In the genomic region with DNA sequence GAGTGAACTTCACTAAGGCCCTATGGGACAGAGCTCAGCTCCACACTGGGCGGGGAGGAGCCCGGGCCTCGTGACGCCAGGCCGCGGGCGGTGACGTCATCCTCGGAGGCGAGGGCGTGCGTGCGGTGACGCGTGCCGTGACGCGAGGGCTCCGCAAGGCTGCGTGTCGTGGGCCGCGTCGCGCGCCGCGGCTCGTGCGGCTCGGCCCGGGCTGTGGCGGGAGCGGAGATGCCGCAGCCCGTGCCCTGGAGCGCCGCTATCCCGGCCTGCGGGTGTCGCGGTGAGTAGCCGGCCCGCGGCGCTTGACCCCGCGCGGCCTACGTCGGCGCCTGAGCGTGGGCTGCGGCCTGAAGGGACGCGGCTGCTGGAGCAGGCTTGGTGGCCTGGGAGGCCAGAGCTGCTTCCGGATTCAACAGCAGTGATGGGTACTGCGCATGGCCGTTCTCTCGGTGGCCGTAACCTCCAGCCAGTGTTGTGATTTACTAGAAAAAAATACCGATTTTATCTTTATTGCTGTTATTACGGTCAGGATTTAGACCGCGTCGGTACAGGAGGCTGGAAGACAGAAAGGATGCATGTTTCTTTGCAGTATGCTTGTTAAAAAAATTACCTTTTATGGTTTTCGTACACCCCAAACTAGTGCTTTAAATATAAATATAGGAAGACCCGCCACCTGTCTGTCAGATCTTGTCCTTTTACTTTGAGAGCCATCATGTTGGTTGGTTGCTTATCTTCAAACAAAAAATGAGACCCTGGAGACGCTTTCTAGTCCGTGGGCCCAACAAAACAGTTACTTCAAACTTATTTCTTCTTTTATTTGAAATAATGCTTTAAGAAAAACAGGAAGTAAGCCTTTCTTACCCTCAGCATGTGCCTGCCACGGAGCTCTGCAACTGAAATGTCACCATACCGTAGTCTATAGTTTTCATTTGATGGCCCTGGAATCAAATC, we compare ENCODE assay signal across 8 mouse cellular contexts. TPM values are rescaled to one million over a fixed set of nuclear protein-coding genes. Genes with fewer than 3 reads are reported as not detected.
A peak's percentile ranks its signal among the peaks of the same experiment; 100 is the strongest.
DNase-seq lines count a peak whose midpoint lies in the region; ATAC-seq lines count a peak whose summit lies in the region.

A gene (minus strand): TSS at position 402 of the 951 bp plus-strand sequence.

- peaks cover 13% of the 10 kb centered on the region for H3K4me1 ChIP-seq in forebrain, embryonic 13.5 days
- H3K4me1 ChIP-seq in liver, embryonic 15.5 days (replicated peaks), result 0 out of 2 replicates have a peak, but pooled peaks cover 4% of the 10 kb centered on the region
- peaks cover 4% of the 10 kb centered on the region; the same call in 1 of the 2 replicates for H3K4me1 ChIP-seq in neural tube, embryonic 11.5 days (ENCODE audit: control insufficient read depth, insufficient read depth, low read length)
- H3K4me1 ChIP-seq in stomach, embryonic 16.5 days (ENCODE audit: control insufficient read depth, insufficient read depth, low read length), result peaks cover 5% of the 10 kb centered on the region; the same call in 1 of the 2 replicates

- H3K4me2 ChIP-seq in forebrain, embryonic 13.5 days, result peak within 1 kb of the TSS; percentile 68
- peak within 1 kb of the TSS; percentile 71 for H3K4me2 ChIP-seq in liver, embryonic 15.5 days
- peak within 1 kb of the TSS; percentile 51 for H3K4me2 ChIP-seq in neural tube, embryonic 11.5 days (ENCODE audit: low read depth)
- H3K4me2 ChIP-seq in stomach, embryonic 16.5 days (ENCODE audit: low read depth, low read length), result peak within 1 kb of the TSS; percentile 66

- intact Hi-C loops in heart, postnatal 10 days (cut with DNase I), result no loop called here

- no peaks in the 10 kb centered on the region for H3K27me3 ChIP-seq in forebrain, embryonic 13.5 days
- peaks cover 30% of the 10 kb centered on the region for H3K27me3 ChIP-seq in liver, embryonic 15.5 days
- H3K27me3 ChIP-seq in neural tube, embryonic 11.5 days (ENCODE audit: control insufficient read depth, insufficient read depth, low read length), result no peaks in the 10 kb centered on the region
- no peaks in the 10 kb centered on the region for H3K27me3 ChIP-seq in stomach, embryonic 16.5 days (ENCODE audit: control insufficient read depth, insufficient read depth, low read length)

- DNase-seq in CD8-positive naive resting alpha-beta T cell, adult 2 months (ENCODE audit: low read depth in 2 of 2, low spot score in 2 of 2), result peak; percentile 91 to 92
- DNase-seq in c-Kit-positive CD71-negative TER-119-negative erythroid progenitor cells, embryonic 14.5 days (ENCODE audit: low read depth), result peak; percentile 63
- DNase-seq in heart, postnatal 10 days, result peak; percentile 91 to 93
- DNase-seq in kidney, postnatal 4 days, result peak; percentile 91 to 95
- DNase-seq in neural tube, embryonic 11.5 days (ENCODE audit: low spot score), result peak; percentile 91

- no peaks in the 10 kb centered on the region for H3K9me3 ChIP-seq in forebrain, embryonic 13.5 days (replicated peaks)
- no peaks in the 10 kb centered on the region for H3K9me3 ChIP-seq in liver, embryonic 15.5 days (replicated peaks)
- no peaks in the 10 kb centered on the region for H3K9me3 ChIP-seq in neural tube, embryonic 11.5 days (ENCODE audit: control insufficient read depth, low read length)
- no peaks in the 10 kb centered on the region for H3K9me3 ChIP-seq in stomach, embryonic 16.5 days (replicated peaks; ENCODE audit: control insufficient read depth, low read length)

- WGBS in forebrain, embryonic 13.5 days, result 5% methylated on average over 64 of the region's 72 CpGs
- WGBS in liver, embryonic 15.5 days (ENCODE audit: insufficient replicate concordance), result 2% methylated on average over 72 of the region's 72 CpGs
- WGBS in neural tube, embryonic 11.5 days, result 5% methylated on average over 72 of the region's 72 CpGs
- 2% methylated on average over 72 of the region's 72 CpGs for WGBS in stomach, embryonic 16.5 days

- peak within 1 kb of the TSS; percentile 83 for H3K27ac ChIP-seq in forebrain, embryonic 13.5 days
- H3K27ac ChIP-seq in liver, embryonic 15.5 days (replicated peaks), result peak within 1 kb of the TSS; percentile 61; the same call in 1 of the 2 replicates
- H3K27ac ChIP-seq in neural tube, embryonic 11.5 days (ENCODE audit: low read depth, low read length), result peak within 1 kb of the TSS; percentile 80
- peak within 1 kb of the TSS; percentile 90 for H3K27ac ChIP-seq in stomach, embryonic 16.5 days (ENCODE audit: low read length)

- H3K36me3 ChIP-seq in forebrain, embryonic 13.5 days (ENCODE audit: poor library complexity, severe bottlenecking), result 0 out of 2 replicates have a peak, but pooled peaks cover 9% of the 10 kb centered on the region
- no peaks in the 10 kb centered on the region for H3K36me3 ChIP-seq in liver, embryonic 15.5 days (replicated peaks)
- H3K36me3 ChIP-seq in neural tube, embryonic 11.5 days (ENCODE audit: control insufficient read depth, insufficient read depth, low read length), result no peaks in the 10 kb centered on the region
- peaks cover 3% of the 10 kb centered on the region; the same call in 1 of the 2 replicates for H3K36me3 ChIP-seq in stomach, embryonic 16.5 days (ENCODE audit: control insufficient read depth, insufficient read depth, low read length)

- peak; percentile 98 for ATAC-seq in forebrain, embryonic 13.5 days
- ATAC-seq in liver, embryonic 15.5 days (ENCODE audit: insufficient read depth), result peak; percentile 87
- peak; percentile 98 for ATAC-seq in neural tube, embryonic 11.5 days (ENCODE audit: insufficient read depth, low FRiP score, low TSS enrichment)
- peak; percentile 95 for ATAC-seq in stomach, embryonic 16.5 days (ENCODE audit: insufficient read depth, low FRiP score)

- peak within 1 kb of the TSS; percentile 70 for H3K4me3 ChIP-seq in forebrain, embryonic 13.5 days
- H3K4me3 ChIP-seq in liver, embryonic 15.5 days (replicated peaks), result peak within 1 kb of the TSS; percentile 62
- H3K4me3 ChIP-seq in neural tube, embryonic 11.5 days (ENCODE audit: low read depth, low read length), result peak within 1 kb of the TSS; percentile 72
- peak within 1 kb of the TSS; percentile 69 for H3K4me3 ChIP-seq in stomach, embryonic 16.5 days (replicated peaks; ENCODE audit: low read length)

- peak within 1 kb of the TSS; percentile 82 for H3K9ac ChIP-seq in forebrain, embryonic 13.5 days
- H3K9ac ChIP-seq in liver, embryonic 15.5 days, result peak within 1 kb of the TSS; percentile 54
- H3K9ac ChIP-seq in neural tube, embryonic 11.5 days (ENCODE audit: low read length), result peak within 1 kb of the TSS; percentile 89
- H3K9ac ChIP-seq in stomach, embryonic 16.5 days (ENCODE audit: low read length), result peak within 1 kb of the TSS; percentile 94

RNA-seq across cellular contexts. Expression of the gene that starts here (rescaled TPM):
- polyA plus RNA-seq in forebrain, embryonic 13.5 days (2015; fragmentation: Nextera tagmentation; extraction: Ambion mirVana), result not detected in 2 replicates
- not detected for total RNA-seq in heart, postnatal 10 days (2021)
- not detected in 2 replicates for polyA plus RNA-seq in liver, embryonic 15.5 days (2015; fragmentation: Nextera tagmentation; extraction: Ambion mirVana)
- polyA plus RNA-seq in neural tube, embryonic 11.5 days (2014; fragmentation: Nextera tagmentation; extraction: Ambion mirVana), result not detected in 2 replicates
- not detected in 2 replicates for polyA plus RNA-seq in stomach, embryonic 16.5 days (2015; fragmentation: Nextera tagmentation; extraction: Ambion mirVana)

Comparison
In these comparisons a context has a peak if more than half of its experiments do, and no peak if none do; other contexts are left out.
1. Peak in every context shown above with its lines: DNase-seq, ATAC-seq, H3K4me3 ChIP-seq and H3K27ac ChIP-seq.
2. Peak in ATAC-seq, H3K4me3 ChIP-seq, H3K27ac ChIP-seq, H3K9ac ChIP-seq and H3K4me2 ChIP-seq in forebrain, embryonic 13.5 days; RNA of the gene not detected or under 1 TPM.
3. Peak in DNase-seq in heart, postnatal 10 days; RNA of the gene not detected or under 1 TPM.
4. Peak in ATAC-seq, H3K4me3 ChIP-seq, H3K27ac ChIP-seq, H3K9ac ChIP-seq and H3K4me2 ChIP-seq in liver, embryonic 15.5 days; RNA of the gene not detected or under 1 TPM.
5. Peak in DNase-seq, ATAC-seq, H3K4me3 ChIP-seq, H3K27ac ChIP-seq, H3K9ac ChIP-seq and H3K4me2 ChIP-seq in neural tube, embryonic 11.5 days; RNA of the gene not detected or under 1 TPM.
6. Peak in ATAC-seq, H3K4me3 ChIP-seq, H3K27ac ChIP-seq, H3K9ac ChIP-seq and H3K4me2 ChIP-seq in stomach, embryonic 16.5 days; RNA of the gene not detected or under 1 TPM.